Mouse (Mus musculus) liver, adult (tissue): ENCODE data around the gene Svs1.

Source experiments
- GATA4 ChIP-seq: IDR thresholded peaks from 2 replicates; pipeline ENCODE4 v1.6.1; 2014; ENCODE audit warnings: mild to moderate bottlenecking, low read length; ENCODE audit not compliant: insufficient replicate concordance

The Svs1 gene

DNA sequence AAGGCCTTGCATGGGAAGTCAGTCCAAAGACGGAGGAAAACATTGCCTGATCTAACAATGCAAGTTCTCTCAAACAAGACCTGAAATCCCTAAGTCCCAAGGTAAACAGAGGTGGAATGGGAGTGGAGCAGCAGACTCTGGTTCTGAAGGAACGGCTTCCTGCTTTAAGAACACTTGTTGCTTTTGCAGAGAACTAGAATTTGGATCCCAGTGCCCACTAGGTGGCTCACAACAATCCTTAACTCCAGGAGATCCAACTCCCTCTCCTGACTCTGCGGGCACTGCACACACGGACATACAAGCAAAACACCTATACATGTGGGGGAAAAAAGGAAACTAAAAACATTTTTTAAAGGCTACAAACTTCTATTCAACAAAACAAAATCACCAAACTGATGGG lies 16.7 kb downstream of the Svs1 start:
- no peak for TF ChIP-seq GATA4

DNA sequence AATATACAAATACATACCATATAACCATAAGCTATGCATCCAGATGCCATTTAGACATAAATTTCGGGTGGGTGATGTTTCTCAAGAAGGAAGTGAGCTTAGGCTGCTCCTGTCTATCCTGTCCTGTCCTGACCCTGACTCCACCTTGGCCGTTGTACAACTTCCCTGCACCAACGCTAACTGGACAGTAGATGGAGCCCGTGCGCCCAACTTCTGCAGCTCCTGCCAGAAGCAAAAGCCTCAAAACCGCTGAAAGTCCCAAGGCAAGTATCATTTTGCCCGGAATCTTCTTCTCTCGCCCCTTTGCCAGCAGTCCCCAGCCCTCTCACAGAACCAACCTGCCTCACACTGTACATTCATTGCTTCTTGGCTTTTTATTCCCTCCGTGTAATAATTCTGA lies 21.3 kb downstream of the Svs1 start:
- no peak for TF ChIP-seq GATA4

DNA sequence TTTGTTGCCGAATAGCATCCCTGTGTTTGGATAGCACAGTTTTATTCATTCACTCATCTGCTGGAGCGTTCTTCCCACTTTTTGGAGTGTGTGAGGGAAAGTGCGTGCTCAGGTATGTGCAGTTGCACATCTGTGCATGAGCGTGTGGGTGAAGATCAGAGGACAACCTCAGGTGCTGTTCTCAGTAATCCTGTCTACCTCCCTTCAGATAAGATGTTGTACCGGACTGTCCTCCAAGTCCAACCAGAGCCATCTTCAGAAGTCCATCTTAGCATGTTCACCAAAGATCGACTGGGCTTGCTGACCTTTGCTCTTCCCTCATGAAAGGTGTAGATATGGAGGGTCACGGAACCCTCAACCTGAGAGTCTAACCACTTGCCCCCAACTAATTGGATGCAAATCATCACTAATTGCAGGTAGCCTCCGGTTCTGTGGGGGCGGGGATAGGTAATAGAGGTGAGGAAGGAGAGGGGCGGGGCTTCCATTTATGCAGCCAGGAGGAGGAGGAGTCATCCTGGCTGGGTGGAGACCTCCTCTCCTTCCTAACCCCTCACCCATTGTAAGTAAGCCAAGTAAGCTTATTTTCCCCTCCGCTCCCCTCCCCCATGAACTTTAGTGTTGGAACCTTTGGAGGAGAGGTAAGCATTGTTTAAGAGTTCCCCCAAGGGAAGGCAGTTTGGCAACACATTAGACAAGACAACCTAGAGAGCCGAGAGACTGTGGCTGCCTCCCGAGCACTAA lies 21.9 kb downstream of the Svs1 start:
- TF ChIP-seq GATA4 = no peak

DNA sequence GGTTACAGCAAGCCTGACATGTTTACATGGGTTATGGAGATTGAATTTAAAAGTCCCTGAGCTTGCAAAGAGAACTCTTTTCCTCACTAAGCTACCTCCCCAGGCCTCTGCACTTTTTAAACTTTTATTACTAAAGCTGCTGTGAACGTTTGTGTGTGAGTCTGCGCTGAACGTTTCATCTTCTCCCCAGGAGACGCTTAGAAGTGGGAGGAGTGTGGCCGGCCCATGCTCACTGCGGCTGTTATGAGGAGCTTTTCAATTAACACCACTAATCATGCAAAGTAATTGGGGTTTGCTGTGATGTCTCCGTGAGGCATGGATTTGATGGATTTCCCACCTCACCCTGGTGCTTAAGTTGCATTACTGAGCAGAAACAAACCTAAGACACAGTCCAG lies 22.5 kb downstream of the Svs1 start:
- no peak for TF ChIP-seq GATA4

DNA sequence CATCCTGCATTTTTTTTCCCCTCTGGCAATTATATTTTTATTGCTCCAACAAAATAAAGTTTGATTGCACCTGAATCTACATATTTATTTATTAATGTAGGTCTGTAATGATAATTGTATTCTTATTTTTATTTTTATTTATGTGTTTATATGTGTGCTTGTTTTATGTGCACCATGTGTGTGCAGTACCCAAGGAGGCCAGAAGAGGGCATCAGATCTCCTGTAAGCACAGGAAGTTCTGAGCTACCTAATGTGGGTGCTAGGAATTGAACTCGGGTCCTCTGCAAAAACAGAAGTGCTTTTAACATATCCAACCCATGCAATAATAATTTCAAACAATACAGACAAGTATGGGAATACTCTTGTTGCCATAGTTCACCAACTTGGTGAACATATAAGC lies 23.0 kb downstream of the Svs1 start:
- no peak for TF ChIP-seq GATA4

DNA sequence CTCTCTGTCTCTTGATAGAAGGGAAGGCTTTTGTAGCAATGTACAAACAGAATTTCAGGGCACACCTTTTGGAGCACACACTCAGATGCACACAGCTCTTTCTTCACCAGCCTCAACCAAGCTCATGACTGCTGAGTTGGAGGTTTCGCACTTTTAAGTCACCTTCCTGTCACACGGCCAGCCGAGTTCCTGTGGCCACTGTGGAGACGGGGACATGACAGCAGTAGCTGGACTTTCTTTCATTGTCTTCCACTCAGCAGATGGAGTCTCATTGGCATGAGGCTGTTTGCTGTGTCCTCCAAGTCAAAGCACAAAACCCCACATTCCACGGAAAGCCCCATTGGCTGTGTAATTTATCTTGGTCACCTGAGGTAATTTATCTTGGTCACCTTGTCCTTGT lies 24.5 kb downstream of the Svs1 start:
- TF ChIP-seq GATA4 = no peak

DNA sequence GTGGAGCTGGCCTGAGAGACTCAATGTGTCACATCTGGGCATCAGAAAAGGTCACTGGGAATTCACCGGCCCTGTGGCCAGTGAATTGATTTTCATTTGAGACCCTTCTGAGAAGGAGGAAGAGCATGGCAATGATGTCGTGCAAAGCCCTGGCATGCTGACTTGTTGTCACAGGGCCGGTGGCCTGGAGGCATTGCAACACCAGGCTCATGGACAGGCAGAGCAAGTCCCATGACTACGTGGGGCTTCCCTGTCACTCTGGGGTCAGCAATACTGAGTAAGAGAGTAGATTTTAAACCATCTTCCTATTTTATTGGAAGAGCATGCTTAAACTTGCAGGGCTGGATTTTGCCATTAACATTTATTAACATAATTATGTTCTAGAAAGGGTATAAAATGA lies 26.4 kb downstream of the Svs1 start:
- no peak for TF ChIP-seq GATA4

DNA sequence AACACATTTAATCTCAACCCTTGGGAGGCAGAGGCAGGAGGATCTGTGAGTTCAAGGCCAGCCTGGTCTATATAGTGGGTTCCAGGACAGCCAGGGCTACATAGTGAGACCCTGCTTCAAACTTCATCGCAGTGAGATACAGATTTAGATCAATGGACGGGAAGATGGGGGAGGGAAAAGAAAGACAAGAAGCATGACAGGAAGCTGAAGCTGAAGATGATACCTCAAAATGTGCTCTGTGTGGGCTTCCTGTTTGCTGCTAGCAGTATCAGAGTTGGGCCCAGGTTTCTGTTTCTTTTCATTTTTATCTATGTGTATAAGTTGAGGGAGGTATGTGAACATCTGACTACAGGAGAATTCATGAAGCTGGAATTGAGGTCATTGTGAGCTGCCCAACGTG lies 26.8 kb downstream of the Svs1 start:
- no peak for TF ChIP-seq GATA4

DNA sequence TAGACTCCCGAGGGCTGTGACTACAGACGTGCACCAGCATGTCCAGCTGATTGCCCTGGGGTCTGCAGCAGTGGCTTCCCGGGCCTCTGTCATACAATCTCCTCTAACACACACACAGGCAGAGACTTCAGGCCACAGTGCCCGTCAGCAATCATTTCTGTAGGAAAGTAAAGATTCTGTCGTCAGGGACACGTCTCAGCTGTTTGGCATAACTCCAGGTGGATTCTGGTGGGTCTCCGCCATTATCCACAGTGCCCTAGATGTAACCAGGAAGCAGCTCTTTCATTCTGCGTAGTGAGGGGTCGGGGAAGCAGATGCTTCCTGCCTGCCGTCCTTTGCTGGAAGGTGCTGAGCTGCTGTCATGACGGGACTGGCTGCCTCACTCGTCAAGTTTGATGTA lies 30.5 kb downstream of the Svs1 start:
- TF ChIP-seq GATA4 = no peak

DNA sequence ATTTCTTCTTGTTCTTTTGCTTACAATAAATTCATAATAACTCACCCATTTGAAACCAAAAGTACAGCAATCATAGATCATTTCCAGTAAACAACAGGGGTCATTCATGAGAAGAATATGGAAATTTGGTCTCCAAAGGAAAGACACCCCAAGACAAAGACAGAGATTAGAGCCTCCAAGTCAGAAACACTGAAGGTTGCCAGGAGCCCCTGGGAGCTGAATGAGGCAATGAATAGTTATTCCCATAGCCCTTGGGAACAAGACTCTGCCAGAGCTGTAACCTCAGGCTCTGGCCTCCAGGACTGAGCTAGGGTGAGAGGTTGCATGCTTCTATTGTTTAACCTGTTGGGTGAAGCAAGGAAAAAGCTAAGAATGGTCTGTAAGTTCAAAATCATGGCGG lies 32.7 kb downstream of the Svs1 start:
- no peak for TF ChIP-seq GATA4

DNA sequence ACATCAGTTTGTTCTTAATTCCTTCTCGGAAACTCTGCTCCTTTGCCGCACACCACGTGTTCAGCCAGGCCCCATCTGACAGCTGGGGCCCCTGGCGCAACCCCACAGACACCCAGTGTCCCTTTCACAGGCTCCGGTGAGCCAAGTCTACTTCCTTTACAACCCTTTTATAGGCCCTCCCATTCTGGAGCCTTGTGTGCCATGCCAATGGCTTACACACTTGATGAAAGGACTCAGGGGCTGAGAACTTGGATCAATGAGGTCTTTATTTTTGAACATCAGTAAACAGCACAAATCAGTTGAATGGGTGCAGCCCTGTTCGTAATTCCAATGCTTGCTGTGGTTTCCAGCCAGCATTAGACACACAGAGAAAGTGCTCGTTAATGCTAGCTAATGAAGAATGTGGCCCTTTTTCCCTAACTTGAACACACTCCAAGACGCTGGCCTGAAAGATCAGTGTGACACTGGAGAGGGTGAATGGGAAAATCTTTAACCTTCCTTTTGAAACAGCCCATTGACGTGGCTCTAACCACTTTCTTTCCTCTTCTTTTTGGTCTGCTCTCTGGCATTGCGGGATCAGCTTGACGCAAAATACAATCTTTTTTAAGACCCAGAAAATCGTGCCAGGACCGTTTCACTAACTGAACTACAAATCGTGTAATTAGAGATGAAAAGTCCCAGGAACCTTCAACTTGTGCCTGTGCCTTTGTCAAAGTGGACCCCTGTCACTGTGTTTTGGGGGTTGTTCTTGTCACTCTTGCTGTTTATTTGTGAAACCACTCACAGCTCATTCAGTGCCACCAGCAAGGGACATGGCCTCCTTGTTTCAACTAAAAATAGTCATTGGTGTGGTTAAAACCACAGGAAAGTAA lies 34.7 kb downstream of the Svs1 start:
- TF ChIP-seq GATA4 = no peak

DNA sequence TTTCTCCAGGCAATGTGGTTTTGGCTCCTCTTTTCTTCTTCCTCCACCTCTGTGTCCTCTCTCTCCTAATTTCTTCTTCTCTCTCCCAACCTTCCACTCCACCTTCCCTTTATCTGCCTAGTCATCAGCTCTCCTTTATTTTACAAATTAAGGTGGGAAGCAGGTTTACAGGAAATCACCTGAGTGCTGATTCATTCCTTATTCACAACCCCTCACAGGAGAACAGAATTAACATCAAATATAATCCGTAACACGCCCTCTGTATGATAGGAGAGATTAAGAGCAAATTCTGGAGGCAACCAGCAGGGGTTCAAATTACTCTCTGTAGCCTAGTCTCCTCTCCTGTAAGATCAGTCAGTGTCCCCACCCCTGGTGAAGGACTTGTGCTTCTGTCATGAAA lies 35.7 kb downstream of the Svs1 start:
- TF ChIP-seq GATA4 = no peak

DNA sequence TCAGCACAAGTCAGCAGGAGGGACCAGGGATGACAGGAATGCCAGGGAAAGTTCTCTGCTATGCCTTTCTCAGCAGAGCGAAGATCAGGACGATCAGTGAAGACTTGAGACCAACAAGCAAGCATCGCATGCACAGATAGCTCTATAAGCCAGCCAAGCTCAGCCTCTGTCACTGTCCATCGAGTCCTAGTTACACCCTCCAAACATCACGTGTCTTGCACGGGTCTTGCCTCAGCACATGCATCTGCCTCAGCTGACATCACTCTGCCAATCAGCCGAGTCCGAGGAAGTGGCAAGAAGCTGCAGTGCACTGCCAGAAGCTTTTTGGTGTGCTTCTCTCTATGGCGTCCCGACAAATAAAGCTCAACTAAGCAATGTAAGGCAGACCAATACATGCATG lies 36.7 kb downstream of the Svs1 start:
- TF ChIP-seq GATA4 = no peak

DNA sequence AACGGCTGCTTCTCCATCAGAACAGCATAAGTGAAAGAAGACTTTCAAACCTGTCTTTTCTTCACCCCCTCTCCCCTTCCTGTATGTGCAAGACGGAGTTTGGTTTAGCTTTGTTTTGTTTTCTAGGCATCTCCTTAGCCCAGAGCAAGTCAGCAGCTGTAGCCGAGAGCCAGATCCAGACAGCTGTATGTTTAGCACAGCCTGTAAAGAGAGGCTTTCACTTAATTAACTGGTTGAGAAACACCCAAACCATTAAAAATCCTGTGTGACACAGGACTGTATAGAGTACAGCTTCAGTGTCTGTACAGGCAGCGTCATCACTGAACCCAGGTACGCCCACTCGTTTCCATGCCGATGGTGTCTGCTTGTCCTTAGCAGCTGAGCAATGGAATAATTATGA lies 38.6 kb downstream of the Svs1 start:
- TF ChIP-seq GATA4 = no peak

DNA sequence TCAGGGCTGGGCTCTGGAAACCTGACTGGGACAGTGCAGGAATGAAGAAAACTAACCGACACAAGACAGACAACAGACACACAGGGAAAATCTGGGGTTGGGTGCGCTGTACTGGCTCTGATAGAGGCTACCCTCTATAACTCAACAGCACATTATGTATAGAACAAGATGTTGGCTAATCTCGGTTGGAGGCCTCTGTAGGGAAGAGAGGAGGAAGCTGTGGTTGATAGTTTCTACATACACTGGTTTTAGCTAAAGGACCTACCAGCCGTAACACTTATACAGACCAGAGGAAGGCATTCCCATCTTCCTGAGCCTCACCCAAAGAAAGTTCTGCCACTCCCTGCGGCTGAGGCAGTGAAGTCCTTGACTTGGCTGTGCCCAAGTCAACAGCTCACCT lies 39.8 kb downstream of the Svs1 start:
- no peak for TF ChIP-seq GATA4

DNA sequence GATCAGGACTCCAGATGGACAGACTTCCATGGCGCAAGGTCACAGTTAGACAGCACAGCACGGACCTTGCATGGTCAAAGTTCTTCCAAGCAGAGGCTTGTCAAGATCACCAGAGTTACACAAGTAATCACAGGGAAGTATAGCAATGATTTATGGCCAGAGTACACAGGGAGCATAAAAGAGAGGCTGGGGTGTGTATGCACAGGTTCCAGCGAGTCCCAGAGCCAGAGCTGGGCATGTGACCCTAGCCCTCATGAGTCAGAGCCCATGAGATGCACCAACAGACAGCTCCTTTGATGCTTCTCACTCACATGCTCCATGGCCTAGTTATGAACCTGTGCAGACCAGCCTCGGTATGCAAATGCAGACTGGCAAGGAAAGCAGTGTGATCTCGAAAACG lies 41.4 kb downstream of the Svs1 start:
- no peak for TF ChIP-seq GATA4
